Mouse (Mus musculus) layer of hippocampus, adult 2 months (tissue): ENCODE data around the gene Rnf207. TPM values are rescaled to one million over a fixed set of nuclear protein-coding genes. Genes with fewer than 3 reads are reported as not detected.

Experiments
- DNase-seq, 2 experiments: peaks; one replicate each; pipeline ENCODE4 v3.0.0; 2022; ENCODE audit warnings: low spot score in 2 of 2
- H3K27ac ChIP-seq: fragments of 200-600 bp; 2 replicates; pipeline ENCODE4 v1.8.1; 2022
- H3K4me3 ChIP-seq: fragments of 200-600 bp; 2 replicates; pipeline ENCODE4 v1.8.1; 2022; ENCODE audit warnings: mild to moderate bottlenecking
- CTCF ChIP-seq: fragments of 200-600 bp; conservative IDR thresholded peaks from 2 replicates; pipeline ENCODE4 v1.8.1; 2022; ENCODE audit warnings: antibody characterized with exemption, mild to moderate bottlenecking, moderate library complexity
- total RNA-seq, 2 experiments: library from RNA; stranded (reverse); gene quantifications; 2 replicates each; pipeline ENCODE4 v1.2.3; 2021

Gene Rnf207
- total RNA-seq, 2 experiments from 2014 or later, result 6.5 to 7.7 TPM

DNA sequence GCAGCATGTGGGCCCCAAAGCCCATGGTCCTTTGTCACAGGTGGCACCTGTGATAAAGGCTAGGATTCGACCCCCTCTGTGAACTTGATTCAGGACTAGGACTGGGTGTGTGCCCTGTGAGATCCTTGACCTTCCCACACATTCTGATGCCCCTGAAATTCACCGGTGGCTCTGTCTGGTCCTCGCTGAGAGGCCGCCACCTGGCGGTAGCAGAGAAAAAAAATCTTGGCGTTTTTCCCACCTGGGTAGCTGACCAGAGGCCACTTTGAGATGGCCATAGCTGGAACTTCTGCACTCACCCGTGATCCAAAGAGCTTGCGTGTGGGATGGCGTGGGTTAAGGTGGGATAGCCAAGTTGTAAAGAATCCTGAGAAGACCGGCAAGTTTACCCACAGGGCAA, 33.3 kb downstream of the Rnf207 start:
- H3K4me3 ChIP-seq, result no peak overlapping the region
- DNase-seq, result no peak
- H3K27ac ChIP-seq, result no peak overlapping the region
- peak; percentile 82 for TF ChIP-seq CTCF

DNA sequence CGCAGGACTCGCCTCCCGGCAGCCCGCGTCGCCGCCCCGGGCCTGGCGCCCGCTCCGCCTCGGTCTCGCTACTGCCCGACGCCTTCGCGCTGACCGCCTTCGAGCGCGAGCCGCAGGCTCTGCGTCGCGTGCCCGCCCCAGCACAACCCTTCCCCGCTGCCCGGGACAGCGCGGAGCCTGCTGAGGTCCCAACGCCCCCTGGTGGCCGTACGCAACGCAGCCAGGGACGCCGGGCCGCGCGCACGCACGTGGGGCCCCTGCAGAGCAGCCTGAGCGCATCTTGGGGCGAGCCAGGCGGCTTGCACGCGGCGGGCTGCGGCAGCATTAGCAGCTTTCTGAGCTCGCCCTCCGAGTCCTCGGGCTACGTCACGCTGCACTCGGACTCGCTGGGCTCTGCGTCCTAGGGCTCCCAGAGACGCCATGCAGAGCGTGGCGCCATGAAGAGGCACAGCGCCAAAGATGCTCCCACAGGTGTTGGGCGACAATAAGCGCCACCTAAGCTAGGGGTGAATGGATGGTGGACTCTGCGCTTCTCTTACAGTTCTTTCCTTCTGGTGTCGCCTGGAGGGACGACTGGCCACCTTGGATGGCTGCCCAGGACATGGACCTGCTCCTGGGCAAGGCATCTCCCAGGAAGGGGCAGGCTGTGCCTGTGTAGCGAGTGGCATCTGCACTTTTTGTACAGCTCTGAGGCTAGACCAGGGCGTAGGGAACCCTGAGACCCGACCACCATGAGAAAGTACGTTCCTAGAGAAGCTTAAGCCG, 35.4 kb downstream of the Rnf207 start:
- peak; percentile 97 for TF ChIP-seq CTCF
- peak; percentile 82 to 89 for DNase-seq
- no peak overlapping the region for H3K27ac ChIP-seq
- H3K4me3 ChIP-seq, result peak overlapping the region; percentile 49

DNA sequence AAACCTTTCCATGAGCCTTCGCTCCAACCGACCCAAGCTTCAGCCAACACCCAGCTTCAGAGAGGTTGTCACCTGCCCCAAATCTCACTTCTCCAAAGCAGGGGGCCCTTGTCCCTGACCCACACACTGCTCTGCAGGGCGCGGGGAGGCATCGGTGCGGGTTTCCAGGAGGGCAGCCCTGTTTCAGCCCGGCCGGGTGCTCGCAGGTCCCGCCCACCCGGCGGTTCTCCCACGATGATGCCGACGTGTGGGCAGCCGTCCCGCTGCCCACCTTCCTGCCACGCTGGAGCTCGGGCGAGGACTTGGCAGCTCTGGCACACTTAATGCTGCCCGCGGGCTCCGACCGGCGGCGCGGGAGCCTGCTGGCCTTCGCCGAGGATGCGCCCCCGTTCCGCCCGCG, 36.1 kb downstream of the Rnf207 start:
- Histone ChIP-seq H3K27ac (no peak overlapping the region), H3K4me3 (peak overlapping the region; percentile 49)
- no peak for TF ChIP-seq CTCF
- DNase-seq, result no peak

DNA sequence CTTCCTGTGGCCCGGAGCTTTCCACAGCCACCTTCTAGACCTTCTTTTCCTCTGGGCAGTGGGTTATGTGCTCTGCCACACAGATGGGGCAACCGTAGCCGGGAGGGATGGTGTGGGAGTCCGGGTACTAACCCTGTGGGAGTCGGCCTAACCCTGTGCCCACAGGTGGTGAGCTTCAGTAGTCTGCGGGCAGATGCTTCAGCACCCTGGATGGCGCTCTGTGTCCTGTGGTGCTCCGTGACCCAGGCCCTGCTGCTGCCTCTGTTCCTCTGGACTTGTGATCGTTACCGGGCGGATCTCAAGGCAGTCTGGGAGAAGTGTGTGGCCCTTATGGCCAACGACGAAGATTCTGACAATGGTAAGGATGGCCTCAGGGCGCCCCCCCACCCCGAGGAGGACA, 37.2 kb downstream of the Rnf207 start:
- Histone ChIP-seq H3K4me3 (no peak overlapping the region), H3K27ac (no peak overlapping the region)
- DNase-seq, result no peak
- TF ChIP-seq CTCF, result no peak

DNA sequence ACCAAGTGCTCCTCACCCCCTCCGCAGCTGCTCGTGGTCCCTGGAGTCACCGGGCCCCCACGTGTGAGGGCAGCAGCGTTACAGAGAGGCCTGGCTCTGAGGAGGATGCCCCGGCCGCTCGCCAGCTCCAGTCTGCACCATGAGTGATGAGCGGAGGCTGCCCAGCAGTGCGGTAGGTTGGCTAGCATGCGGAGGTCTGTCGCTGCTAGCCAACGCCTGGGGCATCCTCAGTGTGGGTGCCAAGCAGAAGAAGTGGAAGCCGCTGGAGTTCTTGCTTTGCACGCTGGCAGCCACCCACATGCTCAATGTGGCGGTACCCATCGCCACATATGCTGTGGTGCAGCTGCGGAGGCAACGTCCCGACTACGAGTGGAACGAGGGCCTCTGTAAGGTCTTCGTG, 39.8 kb downstream of the Rnf207 start:
- no peak overlapping the region for H3K27ac ChIP-seq
- no peak for DNase-seq
- TF ChIP-seq CTCF, result no peak
- H3K4me3 ChIP-seq, result no peak overlapping the region

DNA sequence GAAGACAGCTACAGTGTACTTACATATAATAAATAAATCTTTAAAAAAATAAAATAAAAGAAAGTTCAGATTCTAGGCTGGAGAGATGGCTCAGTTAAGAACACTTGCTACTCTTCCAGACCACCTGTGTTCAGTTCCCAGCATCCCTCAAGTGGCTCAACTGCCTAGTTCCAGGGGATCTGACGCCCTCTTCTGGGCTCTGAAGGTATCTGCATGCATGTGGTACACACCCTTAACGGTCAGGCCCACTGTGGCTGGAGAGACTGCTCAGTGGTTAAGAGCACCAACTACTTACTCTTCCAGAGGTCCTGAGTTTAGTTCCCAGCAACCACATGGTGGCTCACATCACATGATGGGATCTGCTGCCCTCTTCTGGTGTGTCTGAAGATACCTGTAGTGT, 40.9 kb downstream of the Rnf207 start:
- no peak overlapping the region for H3K4me3 ChIP-seq
- DNase-seq, result no peak
- H3K27ac ChIP-seq, result no peak overlapping the region
- peak; percentile 42 for TF ChIP-seq CTCF

DNA sequence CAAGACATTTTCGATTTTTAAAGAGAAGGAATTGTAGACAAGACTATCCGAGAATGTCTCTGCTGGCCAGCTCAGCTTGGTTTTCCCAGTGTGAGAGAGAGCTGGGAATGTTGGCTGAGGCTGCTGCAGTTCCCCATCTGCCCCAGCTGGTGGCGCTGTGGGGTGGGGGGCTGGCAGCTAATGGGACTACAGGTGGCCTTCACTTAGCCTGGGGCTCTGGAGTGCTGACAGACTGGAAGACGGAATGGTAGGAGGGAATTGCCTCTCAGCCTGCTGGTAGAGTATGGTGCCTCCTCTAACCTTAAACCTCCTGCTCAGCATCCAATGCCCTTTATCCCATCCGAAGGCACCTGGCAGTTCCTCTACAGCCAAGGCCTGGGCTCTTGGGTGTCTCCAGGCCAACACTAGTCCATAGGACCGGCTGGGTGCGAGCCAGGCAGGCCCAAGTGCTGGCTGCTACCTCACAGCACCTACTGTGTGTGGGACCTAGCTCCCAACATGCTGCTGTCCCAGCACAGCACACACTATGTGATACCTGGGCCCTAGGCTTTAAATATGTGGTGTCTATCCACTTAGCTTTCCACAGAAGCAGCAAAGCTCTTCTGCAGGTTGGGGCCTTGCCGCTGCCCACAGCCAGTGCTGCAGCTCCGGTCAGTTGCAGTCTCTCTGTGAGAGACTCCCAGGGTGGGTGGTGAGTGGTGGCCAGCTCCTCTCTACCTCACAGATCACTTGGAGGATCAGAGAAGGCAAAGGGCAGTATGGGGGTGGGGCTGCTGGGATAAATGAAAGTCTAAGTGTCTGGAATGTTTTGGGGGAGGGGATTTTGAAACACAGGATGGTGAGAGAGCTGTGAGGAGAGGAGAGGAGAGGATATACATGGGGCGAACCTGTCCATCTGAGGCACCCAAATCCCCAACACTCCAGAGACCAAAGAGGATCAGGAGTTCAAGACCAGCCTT, 42.1 kb downstream of the Rnf207 start:
- peak; percentile 86 for TF ChIP-seq CTCF
- Histone ChIP-seq H3K27ac (no peak overlapping the region), H3K4me3 (no peak overlapping the region)
- peak in 1 of 2 experiments; percentile 42 for DNase-seq

DNA sequence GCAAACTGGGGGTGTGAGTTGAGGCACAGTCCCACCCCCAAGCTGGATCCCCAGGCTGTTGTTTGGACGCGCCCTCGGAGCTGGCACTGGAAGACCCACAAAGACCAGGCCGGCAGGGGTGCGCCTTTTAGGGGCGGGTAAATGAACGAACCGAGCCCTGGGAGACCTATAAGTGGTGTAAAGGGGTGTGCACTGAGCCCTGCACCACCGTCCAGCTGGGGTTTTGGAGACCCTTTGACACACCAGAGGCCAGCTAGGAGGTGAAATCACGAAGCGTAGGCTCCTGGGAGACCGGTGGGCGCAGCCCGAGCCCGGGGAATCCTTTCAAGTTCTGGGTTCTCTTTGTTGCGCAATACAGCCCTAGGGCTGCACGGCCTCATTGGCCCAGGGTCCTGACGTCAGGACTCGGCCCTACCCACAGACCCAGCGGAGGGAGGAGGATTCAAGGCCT, 44.1 kb downstream of the Rnf207 start:
- DNase-seq, result no peak
- Histone ChIP-seq H3K4me3 (peak overlapping the region; percentile 54), H3K27ac (no peak overlapping the region)
- no peak for TF ChIP-seq CTCF

DNA sequence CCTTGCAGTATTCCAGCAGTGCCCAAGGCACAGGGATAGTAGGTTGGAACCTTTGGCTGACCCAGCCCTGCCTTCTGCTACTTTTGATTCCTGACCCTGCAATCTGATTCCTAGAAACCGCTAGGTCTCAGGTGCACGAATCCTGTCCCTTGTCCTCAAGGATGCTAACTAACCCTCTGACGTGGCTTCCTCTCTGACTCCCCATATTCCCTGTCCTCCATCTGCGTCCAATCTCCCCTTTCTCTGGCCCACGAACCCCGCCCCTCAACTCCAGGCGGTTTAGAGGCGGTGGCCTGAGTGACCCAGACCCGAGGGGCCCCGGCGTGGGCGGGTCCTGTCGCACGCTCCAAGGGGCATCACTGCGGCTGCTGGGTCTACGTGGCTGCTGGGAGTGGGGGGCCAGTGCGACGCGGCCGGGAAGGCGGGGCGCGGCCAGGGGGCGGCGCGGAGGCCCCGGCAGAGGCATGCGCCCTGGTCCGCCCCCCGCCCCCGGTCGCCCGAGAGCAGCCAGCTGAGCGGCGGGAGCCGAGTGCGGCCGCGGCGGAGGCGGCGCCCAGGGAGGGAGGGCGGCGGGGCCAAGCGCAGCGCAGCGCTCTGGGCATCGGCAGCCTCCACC, 45.1 kb downstream of the Rnf207 start, which contains the start of gene Gpr153:
Gene Gpr153 (plus strand): TSS at position 612 of the 616 bp plus-strand sequence.
- DNase-seq, result no peak

DNA sequence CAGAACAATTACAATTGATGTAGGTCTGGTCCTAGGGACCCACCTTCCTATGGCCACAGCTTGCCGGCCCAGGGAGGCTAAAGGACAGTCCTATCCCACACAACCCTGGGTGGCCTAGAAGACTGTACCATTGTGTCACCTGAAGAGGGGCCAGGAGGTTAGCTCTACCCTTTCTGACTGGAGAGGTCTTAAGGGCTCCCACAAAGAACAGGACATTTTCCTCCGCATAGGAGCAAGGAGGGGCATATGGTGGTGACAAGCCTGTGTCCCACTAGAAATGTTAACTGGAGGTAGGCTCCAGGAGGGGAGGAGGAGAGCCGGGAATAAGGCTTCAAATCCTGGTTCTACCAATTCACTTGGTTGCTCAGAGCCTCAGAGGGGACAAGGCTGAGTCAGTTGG, 45.6 kb downstream of the Rnf207 start:
- peak overlapping the region; percentile 39; the same call in 1 of the 2 replicates for H3K27ac ChIP-seq
- TF ChIP-seq CTCF, result no peak
- no peak overlapping the region for H3K4me3 ChIP-seq
- no peak for DNase-seq

More for the DNA sequence above, 45.1 kb downstream of the Rnf207 start, which contains the start of gene Gpr153:
- H3K27ac ChIP-seq, result peak within 1 kb of the TSS; percentile 39; the same call in 1 of the 2 replicates
- no peak for TF ChIP-seq CTCF
- H3K4me3 ChIP-seq, result peak within 1 kb of the TSS; percentile 54

DNA sequence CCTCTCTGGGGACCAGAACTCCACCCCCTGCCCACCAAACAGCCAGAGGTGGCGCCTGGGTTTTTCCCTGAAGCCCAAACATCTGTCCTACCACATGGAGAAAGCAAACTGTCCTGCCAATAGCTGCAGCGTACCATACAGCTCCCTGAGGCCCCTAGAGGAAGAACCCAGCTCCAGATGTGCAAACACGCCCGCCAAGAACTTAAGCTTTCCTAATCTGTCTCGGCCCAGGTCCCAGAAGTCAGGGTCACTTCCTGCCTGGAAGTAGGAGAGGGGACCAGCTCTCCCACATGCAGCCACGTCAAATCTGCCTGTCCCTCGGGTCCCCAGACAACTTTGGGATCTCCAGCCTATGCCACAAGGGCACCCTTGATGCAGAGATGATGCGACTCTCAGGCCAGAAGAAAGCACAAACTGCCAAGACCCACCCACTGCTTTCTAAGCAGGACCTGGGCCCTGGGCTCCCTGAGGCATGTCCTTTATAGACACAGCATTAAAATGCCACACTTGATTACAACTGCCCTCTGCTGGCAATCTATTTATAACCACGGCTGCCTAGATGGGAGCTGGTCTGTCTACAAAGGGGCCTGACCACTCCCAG, 46.2 kb downstream of the Rnf207 start:
- DNase-seq, result no peak
- Histone ChIP-seq H3K27ac (peak overlapping the region; percentile 39; the same call in 1 of the 2 replicates), H3K4me3 (no peak overlapping the region)
- peak; percentile 67 for TF ChIP-seq CTCF

DNA sequence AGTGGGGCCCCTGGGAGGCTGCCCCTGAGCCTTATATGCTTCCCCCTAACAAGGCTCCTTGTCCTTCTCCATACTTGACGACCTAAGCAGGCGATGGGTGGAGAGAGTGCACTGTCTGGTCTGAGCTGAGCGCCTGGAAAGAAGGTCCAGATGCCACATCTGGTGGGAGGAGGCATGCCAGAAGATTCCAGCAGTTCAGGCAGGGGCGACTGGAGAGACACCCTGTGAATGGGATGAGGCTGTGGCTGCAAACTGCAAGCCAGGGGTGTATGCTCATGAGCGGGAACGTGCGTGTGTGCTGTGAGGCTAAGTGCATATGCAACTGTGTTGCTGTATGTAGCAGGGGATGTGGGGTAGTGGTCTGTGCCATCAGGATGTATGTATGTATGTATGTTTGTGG, 46.8 kb downstream of the Rnf207 start:
- TF ChIP-seq CTCF, result no peak
- Histone ChIP-seq H3K27ac (no peak overlapping the region), H3K4me3 (no peak overlapping the region)
- no peak for DNase-seq
